Mouse (Mus musculus): ENCODE data around the gene Macrod2. TPM values are rescaled to one million over a fixed set of nuclear protein-coding genes. Genes with fewer than 3 reads are reported as not detected.

Gene Macrod2
- polyA plus RNA-seq, 1 experiment from 2014 or later, result 22.7 TPM

DNA sequence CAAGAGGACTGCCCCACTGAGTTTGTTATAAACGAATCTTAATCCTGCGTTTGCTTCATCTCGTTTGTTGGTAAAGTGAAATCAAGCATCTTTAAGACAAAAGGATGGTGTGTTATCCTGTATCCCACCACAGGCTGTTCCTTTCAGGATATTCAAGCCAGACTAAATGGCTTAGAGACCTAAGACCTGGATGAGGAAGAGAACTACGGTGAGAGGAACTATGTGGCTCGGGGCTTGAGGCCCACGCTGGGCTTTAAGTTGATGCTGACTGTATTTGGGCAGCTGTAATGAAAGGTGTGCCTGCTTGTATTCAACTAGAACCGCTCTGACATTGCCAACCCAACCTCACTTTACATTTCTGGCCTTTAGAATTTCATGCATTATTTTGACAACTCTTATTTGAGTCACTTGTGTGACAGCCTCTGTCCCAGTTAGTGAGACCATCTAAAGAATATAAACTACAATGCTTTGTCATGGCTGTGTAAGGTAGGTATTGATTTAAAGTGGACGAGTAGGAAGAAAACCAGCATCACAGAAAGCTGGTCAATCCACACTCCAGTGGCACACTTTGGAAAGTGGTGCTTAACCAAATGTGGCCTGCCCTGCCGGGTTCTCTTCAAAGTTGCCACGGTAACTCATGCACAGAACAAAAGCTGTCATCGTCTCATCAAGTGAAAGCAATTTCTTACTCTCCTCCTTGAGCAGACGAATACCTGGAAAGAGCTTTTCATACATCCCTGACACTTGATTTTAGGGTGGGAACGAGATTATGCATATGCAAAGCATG, 272.3 kb downstream of the Macrod2 start:
- peak overlapping the region; percentile 42; the same call in 1 of the 2 replicates for H3K4me2 ChIP-seq (replicated peaks; ENCODE audit: low read depth, low read length)
- no peak overlapping the region for H3K4me3 ChIP-seq (ENCODE audit: low read depth, low read length)

DNA sequence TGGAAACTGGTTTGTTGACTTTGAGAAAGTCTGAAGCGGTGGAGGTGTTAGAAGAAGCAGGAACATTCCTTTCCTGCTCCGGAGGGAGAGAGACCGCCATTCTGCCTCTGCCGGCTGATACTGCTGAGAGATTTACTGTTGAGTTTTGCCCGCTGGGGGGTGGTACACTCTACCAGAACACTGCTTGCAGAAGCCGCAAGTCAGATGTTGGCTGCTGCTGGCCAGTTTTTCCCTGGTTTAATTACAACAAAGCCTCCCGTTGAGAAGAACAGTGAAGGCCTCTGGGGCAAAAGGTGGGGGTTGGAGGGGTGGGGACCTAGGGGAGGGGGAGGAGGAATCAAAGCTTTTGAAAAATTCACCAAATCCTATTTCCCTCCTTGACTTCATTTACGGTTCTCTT, 273.2 kb downstream of the Macrod2 start:
- Histone ChIP-seq H3K36me3 (ENCODE audit: insufficient read depth, low read length) (no peaks in the 10 kb centered on the region), H3K27ac (ENCODE audit: low read length) (no peak overlapping the region), H3K4me2 (replicated peaks; ENCODE audit: low read depth, low read length) (peak overlapping the region; percentile 42), H3K9ac (replicated peaks; ENCODE audit: low read depth) (no peak overlapping the region), H3K9me3 (ENCODE audit: low read length) (no peaks in the 10 kb centered on the region), H3K4me1 (ENCODE audit: insufficient read depth, low read depth, low read length) (peaks cover 4% of the 10 kb centered on the region; the same call in 1 of the 2 replicates), H3K4me3 (ENCODE audit: low read depth, low read length) (peak overlapping the region; percentile 4; the same call in 1 of the 2 replicates), H3K27me3 (replicated peaks; ENCODE audit: insufficient read depth, low read length) (no peaks in the 10 kb centered on the region)
- DNase-seq (ENCODE audit: low spot score), result peak; percentile 85
- TF ChIP-seq CTCF (IDR thresholded peaks at IDR 0.05), result peak; percentile 80
- TF ChIP-seq EP300 (IDR thresholded peaks at IDR 0.05), result 0 out of 2 replicates have a peak, but pooled peaks have one; percentile 19
- peak; percentile 52 for ATAC-seq
- WGBS, result 9% methylated on average over 8 of the region's 8 CpGs

More for the DNA sequence above, 272.3 kb downstream of the Macrod2 start:
- no peak for TF ChIP-seq EP300 (IDR thresholded peaks at IDR 0.05)
- TF ChIP-seq CTCF (IDR thresholded peaks at IDR 0.05), result no peak
- Histone ChIP-seq H3K27me3 (replicated peaks; ENCODE audit: insufficient read depth, low read length) (no peaks in the 10 kb centered on the region), H3K27ac (ENCODE audit: low read length) (no peak overlapping the region), H3K4me1 (ENCODE audit: insufficient read depth, low read depth, low read length) (peaks cover 4% of the 10 kb centered on the region; the same call in 1 of the 2 replicates), H3K36me3 (ENCODE audit: insufficient read depth, low read length) (no peaks in the 10 kb centered on the region), H3K9me3 (ENCODE audit: low read length) (no peaks in the 10 kb centered on the region), H3K9ac (replicated peaks; ENCODE audit: low read depth) (no peak overlapping the region)
- DNase-seq (ENCODE audit: low spot score) (no peak), ATAC-seq (no peak)
- WGBS, result 59% methylated on average over 13 of the region's 13 CpGs

DNA sequence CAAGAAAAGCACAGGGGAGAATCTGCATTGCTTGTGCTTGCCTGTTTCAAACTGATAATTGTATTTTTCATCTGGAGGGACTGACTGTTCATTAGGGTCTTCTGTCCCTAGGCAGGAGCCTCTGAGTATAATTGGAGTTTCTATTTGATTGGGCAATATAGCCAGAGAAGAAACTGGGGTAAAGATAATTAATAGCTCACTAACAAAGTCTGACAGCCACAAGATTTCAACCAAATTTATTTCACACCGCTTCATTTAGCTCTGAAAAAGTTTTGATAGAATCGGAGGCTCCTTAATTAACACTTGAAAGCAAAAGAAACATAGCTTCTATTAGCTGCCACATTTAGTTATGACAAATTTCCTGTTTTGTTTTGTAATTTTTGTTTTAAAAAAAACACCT, 274.0 kb downstream of the Macrod2 start:
- no peak for DNase-seq (ENCODE audit: low spot score)

DNA sequence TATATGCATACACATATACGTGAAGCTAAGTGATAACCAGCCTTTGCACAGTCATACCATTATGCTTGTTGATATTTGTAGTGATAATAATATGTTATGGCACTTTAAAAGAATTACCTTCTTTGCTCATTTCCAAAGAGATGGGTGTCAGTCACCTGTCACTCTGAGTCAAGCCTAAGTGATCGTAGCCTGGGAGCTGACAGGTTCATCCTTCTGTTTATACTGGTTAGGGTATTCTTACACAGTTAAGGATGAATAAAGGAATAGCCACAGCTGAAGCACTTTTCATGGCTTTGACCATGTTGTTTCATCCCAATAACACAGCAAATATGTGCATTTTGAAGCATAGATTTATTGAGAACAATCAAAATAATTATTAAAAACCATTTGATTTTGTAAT, 274.7 kb downstream of the Macrod2 start:
- peak overlapping the region; percentile 67 for H3K4me2 ChIP-seq (replicated peaks; ENCODE audit: low read depth, low read length)
- ATAC-seq (no peak), DNase-seq (ENCODE audit: low spot score) (no peak)
- H3K27me3 ChIP-seq (replicated peaks; ENCODE audit: insufficient read depth, low read length), result no peaks in the 10 kb centered on the region
- H3K9me3 ChIP-seq (ENCODE audit: low read length), result no peaks in the 10 kb centered on the region
- H3K4me3 ChIP-seq (ENCODE audit: low read depth, low read length), result peak overlapping the region; percentile 51
- H3K4me1 ChIP-seq (ENCODE audit: insufficient read depth, low read depth, low read length), result peaks cover 4% of the 10 kb centered on the region; the same call in 1 of the 2 replicates
- WGBS, result 75% methylated on average over 2 of the region's 2 CpGs
- H3K36me3 ChIP-seq (ENCODE audit: insufficient read depth, low read length), result no peaks in the 10 kb centered on the region
- H3K9ac ChIP-seq (replicated peaks; ENCODE audit: low read depth), result no peak overlapping the region
- no peak overlapping the region for H3K27ac ChIP-seq (ENCODE audit: low read length)
- TF ChIP-seq EP300 (IDR thresholded peaks at IDR 0.05) (no peak), CTCF (IDR thresholded peaks at IDR 0.05) (no peak)

More for the DNA sequence above, 274.0 kb downstream of the Macrod2 start:
- 55% methylated on average over 2 of the region's 2 CpGs for WGBS
- no peak overlapping the region for H3K27ac ChIP-seq (ENCODE audit: low read length)
- H3K27me3 ChIP-seq (replicated peaks; ENCODE audit: insufficient read depth, low read length), result no peaks in the 10 kb centered on the region
- ATAC-seq, result no peak
- TF ChIP-seq CTCF (IDR thresholded peaks at IDR 0.05), result no peak
- no peak for TF ChIP-seq EP300 (IDR thresholded peaks at IDR 0.05)
- H3K9ac ChIP-seq (replicated peaks; ENCODE audit: low read depth), result no peak overlapping the region
- peak overlapping the region; percentile 51; the same call in 1 of the 2 replicates for H3K4me3 ChIP-seq (ENCODE audit: low read depth, low read length)
- no peaks in the 10 kb centered on the region for H3K36me3 ChIP-seq (ENCODE audit: insufficient read depth, low read length)
- H3K9me3 ChIP-seq (ENCODE audit: low read length), result no peaks in the 10 kb centered on the region
- H3K4me2 ChIP-seq (replicated peaks; ENCODE audit: low read depth, low read length), result peak overlapping the region; percentile 42
- peaks cover 4% of the 10 kb centered on the region; the same call in 1 of the 2 replicates for H3K4me1 ChIP-seq (ENCODE audit: insufficient read depth, low read depth, low read length)

DNA sequence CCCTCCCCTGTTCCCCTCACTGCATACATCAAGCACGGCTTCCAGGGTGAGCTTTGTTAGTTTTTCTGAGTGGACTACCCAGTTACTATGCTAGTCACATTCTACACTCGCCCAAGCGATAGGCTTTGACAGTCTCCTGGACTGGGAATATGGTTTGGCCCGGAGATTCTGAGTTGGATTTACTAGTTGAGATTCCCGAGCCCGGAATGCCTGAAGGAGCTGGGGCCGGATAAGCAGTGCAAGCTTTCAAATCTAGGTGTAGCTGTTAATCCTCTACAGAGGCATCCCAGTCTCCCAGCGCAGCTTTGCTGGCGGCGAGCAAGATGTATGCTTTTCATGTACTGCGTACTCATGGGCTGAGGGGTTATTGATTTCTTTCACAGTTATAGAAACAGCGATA, 275.3 kb downstream of the Macrod2 start:
- ATAC-seq, result peak; percentile 22; the same call in 1 of the 2 replicates
- no peak for TF ChIP-seq EP300 (IDR thresholded peaks at IDR 0.05)
- no peak; the same call in 1 of the 2 replicates for TF ChIP-seq CTCF (IDR thresholded peaks at IDR 0.05)
- WGBS, result 2% methylated on average over 12 of the region's 12 CpGs
- Histone ChIP-seq H3K9ac (replicated peaks; ENCODE audit: low read depth) (peak overlapping the region; percentile 53), H3K4me1 (ENCODE audit: insufficient read depth, low read depth, low read length) (peaks cover 4% of the 10 kb centered on the region; the same call in 1 of the 2 replicates), H3K4me2 (replicated peaks; ENCODE audit: low read depth, low read length) (peak overlapping the region; percentile 67), H3K27ac (ENCODE audit: low read length) (no peak overlapping the region), H3K4me3 (ENCODE audit: low read depth, low read length) (peak overlapping the region; percentile 51), H3K36me3 (ENCODE audit: insufficient read depth, low read length) (no peaks in the 10 kb centered on the region), H3K27me3 (replicated peaks; ENCODE audit: insufficient read depth, low read length) (no peaks in the 10 kb centered on the region), H3K9me3 (ENCODE audit: low read length) (no peaks in the 10 kb centered on the region)
- DNase-seq (ENCODE audit: low spot score), result peak; percentile 32

DNA sequence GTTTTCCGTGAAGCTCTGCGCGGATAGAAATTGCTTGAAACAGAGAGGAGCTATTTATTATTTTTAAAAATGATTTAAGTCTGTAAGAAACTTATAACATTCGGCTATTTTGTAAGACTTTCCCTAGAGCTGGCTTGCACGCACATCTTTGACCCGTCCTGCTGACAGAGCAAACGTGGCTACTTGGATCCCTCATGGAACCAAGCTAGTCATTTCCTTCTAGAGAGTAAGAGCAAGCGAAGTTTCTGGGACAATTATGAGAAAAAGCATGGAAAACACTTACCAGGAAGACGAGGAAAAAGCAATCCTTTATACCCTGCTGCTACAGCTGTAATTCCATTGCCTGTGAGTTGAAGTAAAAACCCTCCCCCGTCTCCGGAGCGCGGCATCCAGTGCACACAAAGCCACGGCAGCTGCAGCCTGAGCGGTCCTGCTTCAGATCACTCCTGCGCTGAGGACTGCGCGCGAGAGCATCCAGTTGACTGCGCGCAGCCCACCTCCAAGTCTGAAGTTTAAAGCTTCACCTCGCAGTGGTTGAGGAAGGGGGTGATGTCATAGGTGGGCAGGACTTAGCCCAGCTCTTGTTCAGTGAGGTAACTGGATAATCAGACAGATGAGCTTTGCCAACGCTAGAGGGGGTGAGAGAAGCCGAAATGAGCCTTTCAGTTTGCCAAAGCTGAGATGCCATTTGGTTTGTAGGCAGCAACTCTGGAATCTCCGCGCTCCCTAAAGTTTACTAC, 276.0 kb downstream of the Macrod2 start, which contains the start of gene Flrt3:
TSS of gene Flrt3 (minus strand) at position 507 of the 740 bp plus-strand sequence.
- H3K36me3 ChIP-seq (ENCODE audit: insufficient read depth, low read length), result no peaks in the 10 kb centered on the region
- 2% methylated on average over 26 of the region's 26 CpGs for WGBS
- ATAC-seq, result peak; percentile 99
- H3K4me1 ChIP-seq (ENCODE audit: insufficient read depth, low read depth, low read length), result peaks cover 4% of the 10 kb centered on the region; the same call in 1 of the 2 replicates
- peak within 1 kb of the TSS; percentile 57 for H3K27ac ChIP-seq (ENCODE audit: low read length)
- peak within 1 kb of the TSS; percentile 67 for H3K4me2 ChIP-seq (replicated peaks; ENCODE audit: low read depth, low read length)
- peak; percentile 98 for DNase-seq (ENCODE audit: low spot score)
- peak within 1 kb of the TSS; percentile 53 for H3K9ac ChIP-seq (replicated peaks; ENCODE audit: low read depth)
- no peaks in the 10 kb centered on the region for H3K9me3 ChIP-seq (ENCODE audit: low read length)
- peak; percentile 90 for TF ChIP-seq CTCF (IDR thresholded peaks at IDR 0.05)
- no peak; the same call in 1 of the 2 replicates for TF ChIP-seq EP300 (IDR thresholded peaks at IDR 0.05)
- no peaks in the 10 kb centered on the region for H3K27me3 ChIP-seq (replicated peaks; ENCODE audit: insufficient read depth, low read length)
- H3K4me3 ChIP-seq (ENCODE audit: low read depth, low read length), result peak within 1 kb of the TSS; percentile 51

Measured in lung, postnatal 0 days (tissue).